Mouse (Mus musculus) C2C12 (cell line): Measurements from ENCODE around the gene Sgcd.

Source experiments
- CTCF ChIP-seq: IDR thresholded peaks from one replicate; pipeline ENCODE4 v1.5.1; 2011; ENCODE audit not compliant: control insufficient read depth, insufficient read depth, insufficient read length
- FOSL1 ChIP-seq: IDR thresholded peaks from one replicate; pipeline ENCODE4 v1.8.0; 2011; ENCODE audit warnings: mild to moderate bottlenecking, low read length; ENCODE audit not compliant: poor library complexity, insufficient read depth, severe bottlenecking
- MAX ChIP-seq: IDR thresholded peaks from one replicate; pipeline ENCODE4 v1.6.1; 2011; ENCODE audit warnings: mild to moderate bottlenecking, control low read depth

DNA sequence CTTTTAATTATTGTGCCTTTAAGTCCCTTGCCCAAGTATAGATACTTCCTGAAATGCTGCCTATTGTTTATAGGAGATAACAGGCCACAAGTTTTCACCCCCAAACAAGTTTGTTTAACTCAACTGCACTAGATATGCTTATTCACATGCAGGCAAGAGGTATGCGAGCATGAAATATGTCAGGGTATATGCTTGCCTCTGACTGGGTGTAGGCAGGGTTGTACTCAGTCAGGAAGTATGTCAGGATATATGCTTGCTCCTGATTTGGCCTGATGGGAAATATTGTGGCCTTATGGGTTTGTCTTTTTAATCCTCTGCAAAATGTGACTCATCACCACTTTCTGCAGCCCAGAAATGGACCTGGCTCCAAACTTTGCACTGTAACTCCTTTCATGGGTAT, 694.0 kb downstream of the Sgcd start:
- no peak for TF ChIP-seq CTCF
- TF ChIP-seq MAX, result no peak
- no peak for TF ChIP-seq FOSL1
